Mouse (Mus musculus): ENCODE measurements around the gene 9130230L23Rik. TPM values are rescaled to one million over a fixed set of nuclear protein-coding genes. Genes with fewer than 3 reads are reported as not detected.

Gene 9130230L23Rik
- total and polyA plus RNA-seq, 2 experiments from 2014 or later: not detected

DNA sequence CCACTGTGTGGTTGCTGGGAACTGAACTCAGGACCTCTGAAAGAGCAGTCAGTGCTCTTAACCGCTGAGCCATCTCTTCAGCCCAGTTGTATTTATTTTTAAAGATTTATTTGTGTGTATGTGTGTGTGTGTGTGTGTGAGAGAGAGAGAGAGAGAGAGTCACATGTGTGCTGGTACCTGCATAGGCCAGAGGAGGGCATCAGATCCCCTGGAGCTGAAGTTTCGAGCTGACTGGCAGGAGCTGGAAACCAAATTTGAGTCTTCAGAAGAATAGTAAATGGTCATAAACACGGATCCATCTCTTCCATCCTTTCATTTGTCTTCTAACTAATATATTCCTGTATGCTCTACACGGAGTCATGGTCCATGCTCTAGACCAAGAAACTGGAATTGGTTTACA lies 70.8 kb downstream of the 9130230L23Rik start:
- Histone ChIP-seq H3K36me3 (ENCODE audit: insufficient read depth, low read length) (no peaks in the 10 kb centered on the region), H3K9ac (replicated peaks; ENCODE audit: low read length, poor library complexity, severe bottlenecking) (no peak overlapping the region), H3K4me2 (ENCODE audit: low read depth, low read length, poor library complexity, severe bottlenecking) (no peak overlapping the region), H3K27ac (ENCODE audit: low read depth, low read length) (no peak overlapping the region), H3K9me3 (ENCODE audit: low read length) (no peaks in the 10 kb centered on the region), H3K27me3 (ENCODE audit: insufficient read depth, low read length) (no peaks in the 10 kb centered on the region), H3K4me3 (ENCODE audit: low read depth, low read length) (no peak overlapping the region), H3K4me1 (ENCODE audit: insufficient read depth, low read length) (no peaks in the 10 kb centered on the region)
- 84% methylated on average over 4 of the region's 4 CpGs for WGBS
- no peak for TF ChIP-seq CTCF (IDR thresholded peaks at IDR 0.05)
- no peak for DNase-seq (ENCODE audit: low spot score)
- no peak for ATAC-seq (ENCODE audit: low FRiP score)

DNA sequence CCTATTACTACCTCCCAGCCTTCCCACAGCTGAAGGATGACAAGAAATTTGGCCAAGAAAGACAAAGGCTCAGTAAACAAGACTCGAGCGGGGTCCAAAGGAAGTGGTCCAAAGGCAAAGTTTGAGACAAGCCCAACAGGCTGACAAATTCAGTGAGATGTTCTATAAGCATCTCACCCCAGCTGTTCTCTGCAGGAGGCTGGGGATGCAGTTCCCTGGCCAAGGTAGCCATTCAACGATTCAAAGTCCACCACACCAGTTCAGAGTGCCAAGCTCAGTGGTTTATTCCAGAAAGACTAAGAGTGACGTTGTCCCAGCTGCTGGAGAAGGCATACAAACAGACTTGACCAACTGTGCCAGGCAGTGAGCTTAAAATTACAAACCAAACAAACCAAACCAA lies 73.9 kb downstream of the 9130230L23Rik start:
- no peaks in the 10 kb centered on the region for H3K27me3 ChIP-seq (ENCODE audit: insufficient read depth, low read length)
- no peak for DNase-seq (ENCODE audit: low spot score)
- no peak overlapping the region for H3K4me3 ChIP-seq (ENCODE audit: low read depth, low read length)
- no peak for ATAC-seq (ENCODE audit: low FRiP score)
- no peak overlapping the region for H3K27ac ChIP-seq (ENCODE audit: low read depth, low read length)
- H3K9me3 ChIP-seq (ENCODE audit: low read length): no peaks in the 10 kb centered on the region
- no peak overlapping the region for H3K4me2 ChIP-seq (ENCODE audit: low read depth, low read length, poor library complexity, severe bottlenecking)
- no peak overlapping the region for H3K9ac ChIP-seq (replicated peaks; ENCODE audit: low read length, poor library complexity, severe bottlenecking)
- H3K4me1 ChIP-seq (ENCODE audit: insufficient read depth, low read length): no peaks in the 10 kb centered on the region
- 78% methylated on average over 4 of the region's 4 CpGs for WGBS
- no peak for TF ChIP-seq CTCF (IDR thresholded peaks at IDR 0.05)
- no peaks in the 10 kb centered on the region for H3K36me3 ChIP-seq (ENCODE audit: insufficient read depth, low read length)

Small RNA genes within 50 kb of the gene (microRNA-seq; reads per million reads assigned to microRNA genes)
- not detected for gene Gm25952 (ENCODE audit: borderline number of aligned reads)

Other genes starting within 250 kb of the 9130230L23Rik start
- 33.0 and 48.9 TPM in 2 replicates for gene N4bp2, start 240.8 kb downstream of the 9130230L23Rik start, total RNA-seq (2014; rRNA removed)
- gene N4bp2, start 240.8 kb downstream of the 9130230L23Rik start, polyA plus RNA-seq (2015; fragmentation: Nextera tagmentation; extraction: Ambion mirVana): 9.3 and 12.0 TPM in 2 replicates
- gene Rhoh, start 143.1 kb downstream of the 9130230L23Rik start, total RNA-seq (2014; rRNA removed): 0.33 and 1.5 TPM in 2 replicates
- gene Rhoh, start 143.1 kb downstream of the 9130230L23Rik start, polyA plus RNA-seq (2015; fragmentation: Nextera tagmentation; extraction: Ambion mirVana): 0.38 and 0.51 TPM in 2 replicates
- gene Chrna9, start 69.4 kb downstream of the 9130230L23Rik start, total RNA-seq (2014; rRNA removed): not detected in 2 replicates
- not detected in 2 replicates for gene Chrna9, start 69.4 kb downstream of the 9130230L23Rik start, polyA plus RNA-seq (2015; fragmentation: Nextera tagmentation; extraction: Ambion mirVana)
- gene Rbm47, start 168.8 kb upstream of the 9130230L23Rik start, total RNA-seq (2014; rRNA removed): 2.5 and 3.0 TPM in 2 replicates
- 1.3 and 1.4 TPM in 2 replicates for gene Rbm47, start 168.8 kb upstream of the 9130230L23Rik start, polyA plus RNA-seq (2015; fragmentation: Nextera tagmentation; extraction: Ambion mirVana)